Mouse (Mus musculus): ENCODE data around the gene Cabcoco1.

Gene Cabcoco1

GRCm38 (mm10) chr10:68541139-68541942 lies at the start of gene Cabcoco1:
Gene Cabcoco1 (minus strand): TSS chr10:68541896.
- in situ Hi-C loops (cut with MboI, MseI): loop anchor here (10.0 kb wide), 1 partner anchor 487 kb away; no protein-coding TSS in a partner anchor

GRCm38 (mm10) chr10:68589530-68590252 lies 48.0 kb upstream of the Cabcoco1 start:
- in situ Hi-C loops (cut with MboI, MseI): no loop called here

GRCm38 (mm10) chr10:68587416-68588040 lies 45.8 kb upstream of the Cabcoco1 start:
- in situ Hi-C loops (cut with MboI, MseI): no loop called here

GRCm38 (mm10) chr10:68577321-68577720 lies 35.6 kb upstream of the Cabcoco1 start:
- in situ Hi-C loops (cut with MboI, MseI): no loop called here

- in situ Hi-C loops (cut with MboI, MseI): no loop called here
Measured at GRCm38 (mm10) chr10:68568172-68568571, 26.5 kb upstream of the Cabcoco1 start.

GRCm38 (mm10) chr10:68562344-68562743 lies 20.6 kb upstream of the Cabcoco1 start:
- in situ Hi-C loops (cut with MboI, MseI): no loop called here

GRCm38 (mm10) chr10:68558828-68559219 lies 17.1 kb upstream of the Cabcoco1 start:
- in situ Hi-C loops (cut with MboI, MseI): no loop called here

- in situ Hi-C loops (cut with MboI, MseI): no loop called here
Measured at GRCm38 (mm10) chr10:68558105-68558827, 16.6 kb upstream of the Cabcoco1 start.

- in situ Hi-C loops (cut with MboI, MseI): no loop called here
Measured at GRCm38 (mm10) chr10:68553677-68554076, 12.0 kb upstream of the Cabcoco1 start.

- in situ Hi-C loops (cut with MboI, MseI): no loop called here
Measured at GRCm38 (mm10) chr10:68552556-68552955, 10.9 kb upstream of the Cabcoco1 start.

GRCm38 (mm10) chr10:68551316-68551715 lies 9.6 kb upstream of the Cabcoco1 start:
- in situ Hi-C loops (cut with MboI, MseI): no loop called here

- in situ Hi-C loops (cut with MboI, MseI): no loop called here
Measured at GRCm38 (mm10) chr10:68550668-68551267, 9.1 kb upstream of the Cabcoco1 start.

- in situ Hi-C loops (cut with MboI, MseI): loop anchor here (10.0 kb wide), 1 partner anchor 488 kb away; no protein-coding TSS in a partner anchor
Measured at GRCm38 (mm10) chr10:68543107-68543506, 1.4 kb upstream of the Cabcoco1 start.

- in situ Hi-C loops (cut with MboI, MseI): loop anchor here (10.0 kb wide), 1 partner anchor 487 kb away; no protein-coding TSS in a partner anchor
Measured at GRCm38 (mm10) chr10:68541943-68542420, 286 bp upstream of the Cabcoco1 start.

GRCm38 (mm10) chr10:68540612-68541011 lies 1.1 kb downstream of the Cabcoco1 start:
- in situ Hi-C loops (cut with MboI, MseI): loop anchor here (10.0 kb wide), 1 partner anchor 486 kb away; no protein-coding TSS in a partner anchor

GRCm38 (mm10) chr10:68537261-68537950 lies 4.3 kb downstream of the Cabcoco1 start:
- in situ Hi-C loops (cut with MboI, MseI): no loop called here

- in situ Hi-C loops (cut with MboI, MseI): no loop called here
Measured at GRCm38 (mm10) chr10:68529364-68530049, 12.2 kb downstream of the Cabcoco1 start.

- in situ Hi-C loops (cut with MboI, MseI): no loop called here
Measured at GRCm38 (mm10) chr10:68528958-68529357, 12.7 kb downstream of the Cabcoco1 start.

- in situ Hi-C loops (cut with MboI, MseI): no loop called here
Measured at GRCm38 (mm10) chr10:68522106-68522505, 19.6 kb downstream of the Cabcoco1 start.
